Mouse (Mus musculus) heart, postnatal 14 days (tissue): ENCODE results near the gene Gm17079. TPM values are rescaled to one million over a fixed set of nuclear protein-coding genes. Genes with fewer than 3 reads are reported as not detected.
"Not testable (repeated sequence)": the region's sequence is repeated elsewhere in the genome, so short reads cannot be mapped to it uniquely, and the experiment has no call there.

Experiments
- DNase-seq, 2 experiments: peaks; one replicate each; pipeline ENCODE4 v3.0.0; 2021 to 2022
- intact Hi-C: fragments of 180-260 bp; cut with DNase I; formaldehyde crosslinking; loops from one replicate; pipeline ENCODE4 v1.15.1; 2025
- long read RNA-seq, 2 experiments: library from polyadenylated mRNA; stranded (forward); transcript quantifications; one replicate each; pipeline ENCODE4 v2.0.0; 2021
- total RNA-seq, 2 experiments: library from RNA; stranded (reverse); gene quantifications; 2 replicates each; pipeline ENCODE4 v1.2.3; 2021

The Gm17079 gene
- not detected for total RNA-seq
- long read RNA-seq, experiment 1, result 0 reads
- long read RNA-seq, experiment 2, result 0 reads

DNA sequence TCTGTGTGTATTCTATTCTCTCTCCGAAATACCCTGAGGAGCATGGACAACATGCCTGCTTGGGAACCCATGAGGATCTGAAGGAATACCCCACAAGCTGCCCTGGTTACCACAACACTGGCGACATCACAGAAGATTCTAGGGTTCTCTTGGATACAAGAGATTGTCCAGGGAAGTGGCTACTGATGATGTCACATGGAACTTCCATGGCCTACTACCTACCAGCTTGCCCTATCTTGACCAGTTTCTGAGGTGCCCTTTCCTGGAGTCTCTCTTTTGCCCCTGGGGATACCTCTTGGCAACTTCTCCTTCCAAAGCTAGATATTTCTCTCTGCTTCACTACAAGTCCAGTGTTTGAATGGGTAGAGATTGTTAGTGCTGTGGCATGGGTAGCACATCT, at the start of gene Gm17079:
Gm17079 (minus strand) TSS at position 101 of the 400 bp plus-strand sequence.
- intact Hi-C loops, result not testable (repeated sequence)

DNA sequence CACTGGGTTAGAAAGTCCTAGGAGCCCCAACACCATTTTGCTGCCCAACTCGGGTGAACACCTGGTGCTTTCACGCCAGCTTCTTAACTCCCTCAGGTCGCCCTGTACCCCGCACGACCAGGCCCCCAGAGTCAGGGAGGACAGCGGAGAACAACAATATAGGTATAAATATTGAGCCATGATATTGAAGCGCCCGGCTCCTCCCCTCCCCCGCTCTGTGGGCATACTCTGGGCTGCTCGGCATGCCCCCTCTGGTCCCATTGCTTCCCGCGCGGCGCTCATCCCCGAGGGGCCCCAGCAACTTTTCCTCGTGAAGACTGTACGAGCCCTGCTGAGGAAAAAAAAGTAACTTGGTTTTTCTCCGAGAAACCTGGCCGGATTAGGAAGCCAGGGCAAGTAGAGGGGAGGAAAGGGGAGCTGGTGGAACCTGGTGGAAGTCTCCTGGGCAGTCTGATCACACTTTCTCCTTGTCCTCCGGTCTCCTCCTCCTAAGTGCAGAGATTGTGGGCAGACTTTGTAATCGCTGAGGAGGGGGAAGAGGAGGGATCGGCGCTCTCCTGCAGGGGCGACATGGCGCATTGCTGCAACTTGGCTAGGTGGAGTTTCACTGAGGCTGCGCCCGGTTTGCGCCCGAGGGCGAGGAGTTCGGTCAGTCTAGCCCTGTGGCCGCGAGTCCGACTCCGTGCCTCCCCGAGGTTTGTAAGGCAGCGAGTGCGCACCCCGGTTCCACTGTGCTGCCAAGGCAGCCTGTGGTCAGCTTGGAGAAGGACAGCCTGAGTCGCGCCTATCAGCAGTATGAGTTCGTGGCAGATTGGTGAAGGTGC, 45.3 kb upstream of the Gm17079 start:
- intact Hi-C loops, result no loop called here
- no peak for DNase-seq

More for the DNA sequence above, at the start of gene Gm17079:
- DNase-seq, result not testable (repeated sequence)

DNA sequence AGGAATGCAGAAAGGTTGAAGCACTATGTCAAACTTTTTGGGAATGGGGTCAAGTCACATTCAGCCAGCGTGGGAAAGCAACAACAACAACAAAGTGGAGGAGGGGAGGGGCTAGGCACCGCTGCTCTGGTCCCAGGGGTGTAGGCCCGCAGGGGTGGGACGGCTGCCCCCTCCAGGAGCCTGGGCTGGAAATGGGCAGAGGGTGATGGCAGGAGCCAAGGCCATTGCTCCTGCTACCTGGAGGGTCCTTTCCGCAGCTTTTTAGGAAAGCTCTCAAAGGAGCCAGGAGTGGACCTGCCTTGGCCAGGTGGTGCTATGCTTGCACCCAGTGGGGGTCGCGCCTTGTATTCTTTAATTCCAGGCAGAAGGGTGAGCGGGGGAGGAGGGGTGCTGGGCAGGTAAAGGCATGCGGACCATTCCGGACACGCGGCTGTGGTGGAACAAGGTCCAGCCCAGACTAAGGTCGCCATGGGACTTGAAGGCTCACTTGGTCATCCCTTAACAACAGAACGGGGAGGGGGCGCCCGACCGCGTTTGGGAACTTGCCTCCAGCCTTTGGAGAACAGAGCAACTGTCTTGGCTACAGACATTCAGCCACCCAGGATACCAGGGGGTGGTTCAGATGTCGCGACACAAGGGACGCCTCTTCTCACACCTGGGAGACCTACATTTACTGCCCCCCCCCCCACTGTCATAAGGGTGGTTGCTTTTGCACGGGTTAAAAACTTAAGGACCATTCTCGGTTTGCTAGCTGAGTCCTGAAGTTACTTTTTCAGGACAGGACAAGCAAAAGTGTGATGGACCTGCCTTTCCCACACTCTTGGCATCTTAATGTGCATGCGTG, 44.1 kb upstream of the Gm17079 start:
- no peak for DNase-seq
- intact Hi-C loops, result no loop called here

GRCm38 (mm10) chr14:51738411-51739149, 43.3 kb upstream of the Gm17079 start:
- intact Hi-C loops, result no loop called here
- DNase-seq, result no peak

DNA sequence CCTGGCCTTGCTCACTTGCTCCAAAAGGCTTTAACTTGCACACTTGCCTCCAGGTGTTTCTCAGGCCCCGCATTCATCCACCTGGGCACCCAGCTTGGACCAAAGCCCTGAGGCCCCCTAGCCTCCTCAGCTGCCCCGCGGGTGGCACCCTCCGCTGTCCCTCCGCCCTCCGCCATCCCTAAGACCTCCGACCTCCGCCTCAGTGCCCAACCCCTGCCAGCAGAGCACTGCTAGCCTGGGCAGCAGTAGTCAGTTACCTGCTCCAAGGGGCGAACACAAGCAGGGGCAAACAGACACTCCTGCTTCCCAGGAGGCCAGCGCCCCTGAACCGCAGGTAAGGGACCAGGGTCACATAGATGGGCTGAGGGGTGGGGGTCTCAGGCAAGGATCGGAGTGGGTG, 42.7 kb upstream of the Gm17079 start:
- intact Hi-C loops, result no loop called here
- DNase-seq, result no peak

- intact Hi-C loops, result no loop called here
Measured at GRCm38 (mm10) chr14:51717083-51717482, 21.8 kb upstream of the Gm17079 start, which contains the start of gene Gm5800. TSS of gene Gm5800 (minus strand) at chr14:51717183.

GRCm38 (mm10) chr14:51677269-51677668, 18.0 kb downstream of the Gm17079 start:
- no peak for DNase-seq
- intact Hi-C loops, result no loop called here

More at GRCm38 (mm10) chr14:51717083-51717482, 21.8 kb upstream of the Gm17079 start, which contains the start of gene Gm5800:
- DNase-seq, result no peak

Other genes with a start within 250 kb of the Gm17079 start
- gene Vmn2r89, start 243.6 kb downstream of the Gm17079 start, total RNA-seq, result not detected
- not detected for gene Gm5622, start 142.7 kb downstream of the Gm17079 start, total RNA-seq
- gene Gm17175, start 121.4 kb downstream of the Gm17079 start, total RNA-seq, result not detected
- gene Gm17174, start 103.3 kb downstream of the Gm17079 start, total RNA-seq, result not detected
- not detected for gene Gm17078, start 84.2 kb downstream of the Gm17079 start, total RNA-seq
- gene Gm4181, start 59.8 kb downstream of the Gm17079 start, total RNA-seq, result not detected
- not detected for gene Gm5800, start 21.7 kb upstream of the Gm17079 start, total RNA-seq
- not detected for gene Ang4, start 78.1 kb upstream of the Gm17079 start, total RNA-seq
- not detected for gene AY358078, start 104.6 kb upstream of the Gm17079 start, total RNA-seq
- gene Ear6, start 158.2 kb upstream of the Gm17079 start, total RNA-seq, result not detected
- gene Mettl17, start 189.4 kb upstream of the Gm17079 start, total RNA-seq, result 10 to 100 TPM; 18.6 to 30.2 TPM
- gene Slc39a2, start 197.4 kb upstream of the Gm17079 start, total RNA-seq, result under 1 TPM; 0.29 to 0.44 TPM
- gene Ndrg2, start 218.7 kb upstream of the Gm17079 start, total RNA-seq, result 1,000 to 10,000 TPM in 1 of 2 experiments, 100 to 1,000 TPM in 1; 982 to 1,030 TPM
- gene Tppp2, start 223.0 kb upstream of the Gm17079 start, total RNA-seq, result not detected
- not detected for gene Rnase13, start 227.3 kb upstream of the Gm17079 start, total RNA-seq